Mouse (Mus musculus): ENCODE data around the gene Fam19a2.

The Fam19a2 gene

DNA sequence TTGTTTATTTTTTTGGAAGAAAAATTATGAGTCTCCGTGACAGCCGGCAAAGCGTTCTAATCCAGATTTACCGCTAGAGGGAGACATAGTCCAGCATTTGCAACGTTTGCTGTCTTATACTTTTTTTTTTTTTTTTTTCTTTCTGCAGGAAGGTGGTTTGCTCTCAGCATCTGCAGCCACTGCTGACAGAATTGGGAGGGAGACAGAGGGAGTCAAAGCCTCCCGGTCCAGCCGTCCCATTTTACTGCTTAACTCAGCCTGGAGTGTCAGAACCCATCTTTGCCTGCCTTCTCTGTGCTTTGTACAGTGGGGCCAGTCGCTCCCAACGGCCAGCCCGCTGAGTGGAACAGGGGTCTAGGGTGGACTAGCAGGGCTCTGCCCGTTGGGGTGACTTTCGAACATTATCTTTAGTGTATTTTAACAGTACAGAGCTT, at the start of gene Fam19a2:
TSS of gene Fam19a2 (plus strand) at position 121 of the 434 bp plus-strand sequence.
- peak; percentile 89 for DNase-seq (ENCODE audit: low read depth, low spot score)

DNA sequence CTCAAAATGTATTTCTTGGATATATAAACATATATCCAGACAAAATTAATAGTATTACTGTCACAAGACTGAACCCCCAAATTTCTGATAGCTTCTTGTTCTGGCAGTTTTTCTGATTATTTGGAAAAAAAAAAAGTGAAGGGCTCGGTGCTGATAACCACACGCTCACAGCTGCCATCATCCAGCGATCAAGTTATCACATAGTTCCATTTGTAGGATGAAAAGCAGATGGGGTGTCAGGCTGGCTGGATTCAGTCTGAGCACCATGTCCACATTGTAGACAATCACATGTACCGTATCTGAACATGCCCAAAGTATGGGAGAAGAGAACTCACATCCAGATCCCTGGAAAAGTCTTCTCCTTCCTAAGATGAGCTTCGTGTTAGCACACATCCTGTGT, 41.0 kb upstream of the Fam19a2 start:
- DNase-seq (ENCODE audit: low read depth, low spot score), result no peak

DNA sequence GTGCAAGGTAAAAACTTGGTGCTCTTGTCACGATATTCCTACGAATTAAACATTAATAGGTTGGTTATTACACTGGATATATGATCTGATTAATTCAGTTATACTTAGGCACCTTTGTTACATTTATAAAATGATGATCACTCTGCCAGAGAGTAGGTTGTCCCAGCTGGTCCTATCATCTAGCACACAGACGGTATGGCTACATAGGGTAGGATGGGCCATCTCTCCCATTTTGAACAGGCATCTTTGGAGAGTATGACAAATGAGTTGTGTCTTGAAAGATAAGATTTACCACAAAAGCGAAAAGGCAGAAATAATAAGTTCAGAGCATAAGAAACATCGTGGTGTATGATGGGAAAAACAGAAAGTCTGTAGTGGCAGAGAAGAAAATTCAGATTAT, 34.4 kb upstream of the Fam19a2 start:
- no peak for DNase-seq (ENCODE audit: low read depth, low spot score)

DNA sequence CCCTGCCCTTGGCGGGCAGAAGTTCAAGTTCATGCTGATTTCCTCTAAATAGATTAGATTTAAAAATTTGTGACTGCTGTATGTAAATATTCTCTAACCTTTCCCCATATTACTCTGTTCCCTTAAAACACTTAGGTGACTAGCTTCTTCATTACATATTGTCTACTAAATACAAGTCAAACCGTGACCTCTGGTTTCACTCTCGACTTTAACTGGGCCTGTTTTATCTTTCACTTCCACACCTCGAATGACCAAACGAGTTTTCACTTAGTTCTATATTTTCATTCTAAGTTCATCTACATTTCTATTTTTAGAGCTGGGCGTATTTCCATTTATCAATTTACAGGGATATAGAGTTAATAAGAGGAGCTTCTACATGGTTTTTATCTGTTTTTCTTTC, 15.7 kb upstream of the Fam19a2 start:
- DNase-seq (ENCODE audit: low read depth, low spot score), result no peak

DNA sequence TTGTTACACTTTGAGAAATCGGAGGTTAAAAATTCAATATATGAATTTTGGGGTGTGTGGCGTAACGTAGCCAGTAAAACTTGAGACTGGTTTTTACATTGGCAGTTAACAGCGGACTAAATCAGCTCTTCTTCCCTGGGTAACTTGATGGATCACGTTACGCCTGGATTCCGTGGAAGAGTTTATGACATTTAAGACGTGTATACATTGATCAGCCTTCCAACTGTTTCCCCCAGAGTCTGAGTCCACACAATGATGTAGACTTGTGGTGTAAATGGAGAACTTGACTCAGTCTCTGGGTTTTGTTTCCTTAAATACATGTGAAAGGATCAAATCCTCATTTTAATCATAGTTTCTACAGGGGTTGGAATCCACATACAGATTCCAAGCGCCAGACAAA, 11.9 kb upstream of the Fam19a2 start:
- DNase-seq (ENCODE audit: low read depth, low spot score), result no peak

DNA sequence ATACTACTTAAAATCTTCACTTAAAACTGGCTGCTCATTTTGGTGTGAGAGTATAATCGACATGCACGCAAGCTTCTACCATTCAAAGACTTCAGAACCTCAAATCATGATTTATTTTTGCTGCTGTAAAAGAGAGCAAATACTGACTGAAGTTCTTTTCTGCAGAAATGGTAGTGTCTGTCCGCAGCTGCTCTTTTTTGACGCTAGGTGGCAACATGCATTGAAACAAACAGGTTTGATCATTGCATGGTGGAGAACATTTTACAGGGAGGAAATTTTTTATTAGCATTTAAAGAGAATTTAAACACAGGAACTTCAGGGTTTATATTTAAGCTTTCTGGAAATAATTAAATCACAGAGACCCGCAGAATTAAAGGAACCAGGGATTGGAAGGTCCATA, 9.5 kb upstream of the Fam19a2 start:
- DNase-seq (ENCODE audit: low read depth, low spot score), result peak; percentile 27

DNA sequence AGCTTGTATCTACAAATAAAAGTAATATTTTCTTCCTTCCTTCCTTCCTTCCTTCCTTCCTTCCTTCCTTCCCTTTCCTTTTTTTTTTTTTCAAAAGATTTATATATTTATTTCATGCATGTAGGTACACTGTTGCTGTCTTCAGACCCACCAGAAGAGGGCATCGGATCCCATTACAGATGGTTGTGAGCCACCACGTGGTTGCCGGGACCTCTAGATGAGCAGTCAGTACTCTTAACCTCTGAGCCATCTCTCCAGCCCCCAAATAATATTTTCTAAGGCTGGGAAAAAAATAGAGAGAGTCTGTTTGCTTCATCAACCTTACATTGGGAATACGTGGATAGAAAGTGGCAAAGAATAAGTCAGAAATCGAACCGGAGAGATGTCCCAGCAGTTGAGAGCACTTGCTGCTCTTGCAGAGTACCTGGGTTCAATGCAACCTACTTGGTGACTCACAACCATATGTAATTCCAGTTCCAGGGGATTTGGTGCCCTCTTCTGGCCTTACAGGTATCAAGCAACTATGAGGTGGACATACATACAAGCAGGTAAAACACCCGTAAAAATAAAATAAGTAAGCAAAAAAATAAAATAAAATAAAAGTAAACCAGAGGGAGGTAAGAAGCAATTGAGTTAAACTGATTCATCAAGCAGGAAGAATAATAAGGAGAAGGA, 8.0 kb upstream of the Fam19a2 start:
- no peak for DNase-seq (ENCODE audit: low read depth, low spot score)

DNA sequence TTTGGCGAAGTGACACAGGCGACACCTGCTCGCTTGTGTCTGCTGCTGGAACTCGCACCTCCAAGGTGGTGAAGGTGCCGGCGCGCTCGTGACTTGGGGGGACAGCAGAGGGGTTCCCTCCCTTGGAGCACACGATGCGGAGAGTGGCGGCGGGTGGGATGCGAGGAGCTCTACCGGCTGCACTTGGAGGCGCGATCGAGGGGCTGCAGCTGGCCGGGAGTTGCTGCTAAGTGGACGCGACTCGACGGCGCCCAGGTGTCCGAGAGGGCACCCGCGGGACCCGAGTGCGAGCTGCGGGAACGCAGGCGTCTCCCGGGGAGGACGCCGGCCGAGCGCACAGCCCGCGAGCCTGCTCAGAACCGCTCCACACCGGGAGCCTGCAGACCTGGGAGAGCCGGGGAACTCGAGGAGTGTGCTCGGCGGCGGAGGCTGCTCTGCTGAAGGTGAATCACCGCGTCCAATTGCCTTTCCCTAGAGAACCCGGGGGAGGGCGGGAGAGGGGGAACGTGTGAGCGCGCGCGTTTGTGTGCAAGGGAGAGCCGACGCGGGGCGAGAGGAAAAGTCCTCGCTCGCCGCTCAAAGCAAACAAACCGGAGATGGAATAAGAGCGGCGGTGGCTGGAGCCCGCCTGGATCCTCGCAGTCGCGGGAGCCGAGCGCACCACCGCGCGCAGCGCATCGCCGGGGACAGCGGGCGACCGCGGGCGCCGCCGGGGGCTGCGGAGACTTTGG, 830 bp downstream of the Fam19a2 start:
- DNase-seq (ENCODE audit: low read depth, low spot score), result peak; percentile 40

DNA sequence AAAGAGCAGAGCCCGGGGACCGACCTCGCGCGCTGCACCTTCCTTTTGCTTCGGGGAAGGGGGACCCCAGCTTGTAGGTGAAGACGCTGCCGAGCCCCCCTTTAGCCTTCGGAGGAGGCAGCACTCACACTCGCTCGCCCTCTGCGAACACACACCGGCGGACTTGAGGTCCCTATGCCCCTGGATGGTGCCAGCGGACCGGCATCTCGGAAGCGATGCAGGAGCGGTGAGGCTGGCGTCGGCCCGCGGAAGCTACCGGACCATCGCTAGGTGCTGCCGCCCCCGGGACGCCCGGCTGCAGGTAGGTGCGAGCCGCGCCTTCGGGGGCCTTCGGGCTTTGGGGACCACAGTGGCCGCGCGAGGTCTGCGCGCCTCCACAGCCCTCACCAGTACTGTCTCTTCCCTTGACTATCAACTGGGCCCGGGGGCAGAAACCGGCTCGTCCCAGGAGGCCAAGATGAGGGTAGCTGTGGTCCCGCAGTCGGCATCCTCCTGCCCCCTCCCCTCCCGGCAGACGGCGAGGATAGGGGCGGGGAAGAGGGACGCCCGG, 1.5 kb downstream of the Fam19a2 start:
- no peak for DNase-seq (ENCODE audit: low read depth, low spot score)

DNA sequence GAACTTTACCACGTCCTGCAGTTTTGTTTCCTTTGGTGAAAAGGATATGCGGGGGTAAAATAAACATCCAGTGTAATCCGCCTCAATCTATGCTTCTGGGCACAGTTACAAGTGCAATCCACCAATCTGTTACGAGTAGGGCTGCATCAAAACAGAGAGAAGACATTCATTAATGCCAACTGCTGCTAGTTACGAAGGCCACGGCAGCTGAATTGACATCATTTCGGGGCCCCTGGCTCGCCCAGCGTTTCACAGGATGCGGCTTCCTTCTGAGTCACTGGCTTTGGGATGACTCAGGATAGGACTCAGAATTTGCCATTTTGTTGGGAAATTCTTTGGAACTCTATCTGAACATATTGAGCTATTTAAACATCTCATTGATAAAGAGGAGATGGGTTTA, 4.8 kb downstream of the Fam19a2 start:
- no peak for DNase-seq (ENCODE audit: low read depth, low spot score)

DNA sequence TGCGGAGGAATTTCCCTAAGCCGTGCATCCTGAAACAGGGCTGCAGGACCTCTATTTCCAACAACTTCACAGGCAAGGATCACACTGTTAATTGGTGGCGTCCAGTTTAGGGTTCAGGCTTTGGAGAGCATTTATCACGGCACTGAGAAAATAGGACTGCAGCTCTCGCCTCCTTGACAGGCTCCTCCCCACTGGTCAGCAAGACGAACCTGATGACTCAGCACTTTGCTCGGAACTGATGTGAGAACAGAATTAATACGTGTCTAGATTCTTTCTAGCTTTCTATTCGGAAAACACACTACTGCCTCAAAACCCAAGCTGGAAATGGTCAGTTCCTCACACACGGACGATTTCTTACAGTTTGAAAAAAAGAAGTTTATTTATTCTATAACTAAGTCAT, 10.8 kb downstream of the Fam19a2 start:
- DNase-seq (ENCODE audit: low read depth, low spot score), result no peak

DNA sequence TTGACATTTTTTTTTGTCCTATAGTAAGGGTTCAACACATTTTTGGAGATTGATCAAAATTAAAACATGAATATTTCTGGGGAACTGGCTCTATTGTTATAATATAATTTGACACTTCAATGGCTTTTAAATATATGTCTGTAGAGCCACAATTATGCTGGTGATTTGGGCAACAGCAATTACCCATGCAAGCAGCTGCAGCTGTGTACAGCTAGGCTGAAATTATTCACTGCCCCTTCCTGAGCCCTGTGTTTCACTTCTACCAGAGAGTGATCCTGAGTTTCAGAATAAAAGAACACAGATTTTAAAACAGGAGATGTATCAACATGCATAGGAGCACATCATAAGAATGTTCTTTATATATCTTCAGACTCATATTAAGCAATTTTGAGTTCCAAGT, 43.5 kb downstream of the Fam19a2 start:
- no peak for DNase-seq (ENCODE audit: low read depth, low spot score)

DNA sequence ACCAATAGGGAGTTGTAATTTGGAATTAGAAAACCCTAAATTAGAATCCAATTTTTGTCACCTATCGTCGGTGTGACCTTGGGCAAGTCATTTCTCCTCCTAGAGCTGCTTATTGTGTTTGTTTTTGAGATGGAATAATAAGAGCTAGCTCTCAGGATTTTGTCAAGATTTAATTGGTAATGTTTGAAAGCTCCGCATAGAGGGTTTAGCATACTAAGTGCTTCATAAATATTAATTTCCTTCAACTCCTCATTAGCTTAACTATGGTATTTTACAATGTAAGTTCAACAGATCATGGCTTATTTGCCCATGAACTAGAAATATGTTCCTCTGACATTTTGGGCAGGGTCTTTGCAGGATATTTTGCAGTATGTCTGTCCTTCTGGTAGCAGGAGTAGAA, 62.5 kb downstream of the Fam19a2 start:
- DNase-seq (ENCODE audit: low read depth, low spot score), result no peak

DNA sequence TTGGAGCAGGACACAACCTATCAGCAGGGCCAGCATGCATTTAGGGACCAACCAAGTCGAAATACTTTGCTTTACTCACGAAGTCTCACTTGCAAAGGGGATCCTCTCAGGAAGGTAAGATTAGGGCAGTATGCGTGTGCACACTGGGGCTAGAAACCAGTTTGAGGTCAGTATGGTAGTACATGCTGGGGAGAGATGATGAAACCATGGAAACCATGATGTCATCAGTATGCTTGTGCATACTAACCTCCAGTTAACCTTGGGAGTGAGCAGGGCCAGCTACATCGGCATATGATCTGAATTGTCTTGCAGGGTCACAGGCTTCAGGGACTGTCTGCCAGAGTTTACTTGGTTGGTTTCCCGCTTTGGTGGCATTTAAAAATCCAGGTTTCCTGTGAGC, 77.5 kb downstream of the Fam19a2 start:
- no peak for DNase-seq (ENCODE audit: low read depth, low spot score)

DNA sequence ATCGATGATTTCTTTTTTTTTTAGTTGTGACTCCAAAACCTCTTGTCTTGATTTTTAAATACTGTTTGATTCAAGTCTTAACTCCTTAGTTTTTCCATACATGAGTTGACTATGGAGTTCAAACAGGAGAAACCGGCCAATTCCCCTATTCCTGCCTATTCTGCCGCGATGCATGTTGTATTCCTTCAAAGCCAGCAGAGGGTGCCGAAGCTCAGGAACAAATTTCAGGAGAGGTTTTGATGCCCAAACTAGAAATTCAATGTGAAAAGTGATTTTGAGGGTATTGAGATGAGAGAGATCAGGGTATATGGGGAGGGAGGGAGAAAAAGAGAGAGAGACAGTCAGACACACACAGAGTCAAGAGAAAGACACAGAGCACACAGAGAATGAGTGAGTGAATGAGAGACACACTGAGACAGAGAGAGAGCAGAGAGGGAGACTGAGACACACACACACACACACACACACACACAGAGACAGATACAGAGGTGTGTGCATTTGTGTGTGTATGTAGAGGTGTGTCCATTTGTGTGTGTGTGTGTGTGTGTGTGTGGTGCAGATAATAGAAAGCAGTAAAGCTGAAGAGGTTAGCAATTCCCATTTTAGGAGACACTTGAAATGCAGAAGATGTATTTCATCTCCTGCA, 78.9 kb downstream of the Fam19a2 start:
- peak; percentile 41 for DNase-seq (ENCODE audit: low read depth, low spot score)

DNA sequence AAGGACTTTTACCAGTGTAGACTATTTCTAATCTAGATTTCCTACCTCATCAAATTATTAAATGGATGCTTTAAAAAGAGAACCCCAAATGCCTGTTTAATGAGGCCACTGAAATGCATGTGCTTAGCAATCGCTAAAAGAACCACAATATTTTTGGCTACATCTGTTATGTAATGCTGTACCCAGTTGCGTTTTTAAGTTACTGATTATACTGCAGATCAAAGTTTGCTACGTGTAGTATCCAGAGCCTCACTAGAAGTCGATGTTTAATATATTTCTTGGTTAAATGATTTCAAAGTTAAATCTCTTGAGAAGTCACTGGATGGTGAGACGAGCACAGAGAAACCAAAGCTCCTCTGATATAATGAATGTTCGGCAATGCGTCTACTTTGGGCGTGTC, 82.5 kb downstream of the Fam19a2 start:
- no peak for DNase-seq (ENCODE audit: low read depth, low spot score)

DNA sequence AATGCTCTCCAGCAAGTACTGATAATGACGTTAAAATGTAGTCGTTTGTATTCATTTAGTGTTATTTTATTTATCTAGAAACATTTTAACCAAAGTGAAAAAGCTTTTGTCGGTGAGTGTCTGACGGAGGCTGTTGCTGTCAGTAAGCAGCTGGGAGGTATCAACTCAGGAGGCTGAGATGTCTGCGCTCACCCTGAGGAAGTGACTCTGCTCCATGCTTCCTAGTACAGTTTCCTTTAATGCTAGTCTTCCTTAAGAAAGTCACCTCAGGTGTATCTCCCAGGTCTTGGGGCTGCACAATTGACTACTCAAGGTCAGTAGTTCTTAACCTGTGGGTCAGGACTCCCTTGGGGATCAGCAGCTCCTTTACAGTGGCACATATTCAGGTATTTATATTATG, 89.9 kb downstream of the Fam19a2 start:
- DNase-seq (ENCODE audit: low read depth, low spot score), result no peak

DNA sequence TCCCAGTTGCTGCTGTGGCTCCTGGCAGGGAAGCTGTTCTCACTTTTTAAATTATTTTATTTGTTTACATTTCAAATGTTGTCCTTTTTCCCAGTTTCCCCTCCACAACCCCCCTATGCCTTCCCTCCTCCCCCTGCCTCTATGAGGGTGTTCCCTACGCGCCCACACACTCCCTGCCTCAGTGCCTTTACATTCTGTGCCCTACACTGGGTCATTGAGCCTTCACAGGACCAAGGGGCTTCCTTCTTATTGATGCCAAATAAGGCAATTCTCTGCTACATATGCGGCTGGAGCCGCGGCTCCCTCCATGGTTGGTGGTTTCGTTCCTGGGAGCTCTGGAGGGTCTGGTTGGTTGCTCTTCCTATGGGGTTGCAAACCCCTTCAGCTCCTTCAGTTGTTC, 93.2 kb downstream of the Fam19a2 start:
- DNase-seq (ENCODE audit: low read depth, low spot score), result no peak

DNA sequence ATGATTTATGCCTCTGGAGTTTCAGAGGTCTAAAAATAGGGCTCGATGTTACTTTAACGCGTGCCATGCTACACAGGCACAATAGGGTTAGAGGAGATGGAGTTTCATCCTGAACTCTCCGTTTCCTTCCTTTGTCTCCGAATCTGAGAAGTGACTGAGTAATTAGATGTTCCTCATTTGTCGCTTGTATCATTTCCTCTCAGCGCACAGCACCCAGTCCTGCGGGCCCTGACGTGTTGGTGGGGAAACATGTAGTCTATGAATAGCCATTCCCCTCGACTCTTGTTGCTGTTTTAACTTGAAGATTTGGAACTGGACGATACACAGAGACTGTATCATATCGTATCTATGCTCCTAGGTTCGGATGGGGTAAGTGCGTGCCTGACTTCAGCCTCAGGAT, 96.7 kb downstream of the Fam19a2 start:
- DNase-seq (ENCODE audit: low read depth, low spot score), result peak; percentile 7

DNA sequence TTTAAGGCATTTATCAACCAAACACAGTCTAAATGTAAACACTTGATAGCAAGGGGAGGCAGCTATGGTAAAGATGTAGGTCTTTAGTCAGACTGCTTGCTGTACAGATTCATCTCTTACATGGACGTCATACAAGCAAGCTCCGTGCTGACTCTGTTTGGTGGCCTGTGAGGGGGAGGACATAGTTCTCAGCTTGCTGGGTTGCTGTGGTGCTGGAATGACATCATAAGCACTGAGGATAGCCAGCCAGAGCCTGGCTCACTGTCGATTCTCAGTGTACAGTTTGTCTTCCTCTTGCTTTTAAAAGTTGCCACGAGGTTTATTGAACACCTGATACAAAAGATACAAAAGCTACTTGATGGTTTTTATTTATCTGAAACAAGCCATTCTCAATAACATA, 100.8 kb downstream of the Fam19a2 start:
- DNase-seq (ENCODE audit: low read depth, low spot score), result no peak

DNA sequence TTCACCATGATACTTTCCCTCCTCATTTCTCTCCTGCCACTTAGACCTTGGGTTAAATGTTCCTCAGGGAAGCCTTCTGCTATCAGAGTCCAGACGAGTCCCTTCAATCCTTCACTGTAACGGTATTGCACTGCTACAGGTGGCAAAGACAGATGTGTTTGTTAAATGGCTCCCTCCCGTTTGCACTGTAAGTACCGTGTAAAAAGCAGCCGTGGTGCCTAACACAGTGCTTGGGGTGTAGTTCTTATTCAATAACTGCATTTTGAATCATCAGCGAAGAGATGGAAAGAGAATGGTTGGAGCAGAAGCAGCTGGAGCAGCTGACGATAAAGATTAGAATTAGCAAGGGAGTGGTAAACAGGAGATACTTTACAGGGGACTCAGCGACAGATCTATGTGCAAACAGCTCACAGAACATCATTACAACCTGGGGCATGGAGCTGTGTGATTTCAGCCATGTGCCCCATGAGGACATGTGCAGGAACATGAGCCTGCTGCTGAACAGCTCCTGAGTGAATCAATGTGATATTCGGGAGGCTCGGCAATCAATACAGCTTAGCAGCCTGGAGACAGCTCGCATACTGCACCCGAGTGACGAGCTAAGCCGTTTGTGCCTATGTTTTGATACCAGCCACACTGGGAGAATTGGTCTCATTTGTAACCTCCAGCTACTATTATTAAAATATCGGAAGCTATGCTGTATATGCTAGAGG, 103.5 kb downstream of the Fam19a2 start:
- no peak for DNase-seq (ENCODE audit: low read depth, low spot score)

DNA sequence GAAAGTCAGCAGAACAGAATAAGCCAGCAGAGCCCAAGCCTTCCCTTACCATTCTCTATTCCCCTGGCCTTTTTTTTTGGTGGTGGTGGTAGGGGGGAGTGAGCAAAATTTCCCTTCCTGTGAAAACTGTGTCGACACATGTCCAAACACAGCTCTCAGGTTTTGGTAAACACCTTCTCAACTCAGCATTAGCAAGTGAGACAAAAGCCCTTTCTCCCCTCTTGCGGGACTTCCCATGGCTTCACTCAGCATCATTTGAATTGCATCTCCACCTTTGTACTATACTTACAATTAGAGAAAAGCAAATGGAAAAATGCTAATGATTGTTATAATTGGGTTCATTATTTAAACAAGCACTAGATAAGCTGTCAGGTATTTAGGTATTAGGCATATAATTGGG, 119.5 kb downstream of the Fam19a2 start:
- DNase-seq (ENCODE audit: low read depth, low spot score), result no peak
